In genomic region chr7:30811757-30812290, GRCm38 (mm10) we compare ENCODE assay signal across 17 mouse cellular contexts. TPM values are rescaled to one million over a fixed set of nuclear protein-coding genes. Genes with fewer than 3 reads are reported as not detected.
DNase-seq lines count a peak whose midpoint lies in the region; ATAC-seq and TF ChIP-seq lines count a peak whose summit lies in the region.
"Had no signal": no experiment of that assay in that cellular context is flagged by ENCODE, and none has a peak within 500 bp of the region (broad histone marks: within the 10 kb centered on the region; RNA-seq: fewer than 3 reads in every experiment).

No protein-coding gene starts in this region.

- TF ChIP-seq CTCF in spleen, adult 2 months (IDR thresholded peaks at IDR 0.05; ENCODE audit: extremely low read depth, insufficient read depth, insufficient read length, insufficient replicate concordance), result no peak

- WGBS in spleen, adult 2 months, result 19% methylated on average over 9 of the region's 9 CpGs
- WGBS in liver, embryonic 16.5 days (ENCODE audit: insufficient replicate concordance), result 5% methylated on average over 9 of the region's 9 CpGs
- WGBS in stomach, embryonic 16.5 days, result 36% methylated on average over 9 of the region's 9 CpGs

- 0 out of 2 replicates have a peak overlapping the region, but pooled peaks have one; percentile 4 for H3K27ac ChIP-seq in spleen, adult 2 months (ENCODE audit: insufficient read depth, low read length)
- peak overlapping the region; percentile 82 for H3K27ac ChIP-seq in liver, embryonic 16.5 days (ENCODE audit: low read length)
- peak overlapping the region; percentile 79 for H3K27ac ChIP-seq in stomach, embryonic 16.5 days (ENCODE audit: low read length)
- H3K27ac ChIP-seq: embryonic facial prominence, embryonic 13.5 days had no signal

- peak; percentile 52; the same call in 1 of the 2 replicates for ATAC-seq in liver, embryonic 16.5 days (ENCODE audit: low read depth)
- peak; percentile 37; the same call in 1 of the 2 replicates for ATAC-seq in stomach, embryonic 16.5 days (ENCODE audit: insufficient read depth, low FRiP score)
- ATAC-seq in CD4-positive, CD25-positive, alpha-beta regulatory T cell, adult 4 months, result no peak

- H3K36me3 ChIP-seq in spleen, adult 2 months (ENCODE audit: control insufficient read depth, insufficient read depth, low read length), result no peaks in the 10 kb centered on the region
- H3K36me3 ChIP-seq in liver, embryonic 16.5 days (ENCODE audit: control insufficient read depth, insufficient read depth), result no peaks in the 10 kb centered on the region
- H3K36me3 ChIP-seq in stomach, embryonic 16.5 days (ENCODE audit: control insufficient read depth, insufficient read depth, low read length), result no peaks in the 10 kb centered on the region
- H3K36me3 ChIP-seq: embryonic facial prominence, embryonic 13.5 days; heart, embryonic 12.5 days had no signal

- no peak overlapping the region for H3K9ac ChIP-seq in liver, embryonic 16.5 days (ENCODE audit: low read depth, low read length)
- no peak overlapping the region; the same call in 1 of the 2 replicates for H3K9ac ChIP-seq in stomach, embryonic 16.5 days (ENCODE audit: low read length)
- H3K9ac ChIP-seq: embryonic facial prominence, embryonic 13.5 days; heart, embryonic 12.5 days had no signal

- TF ChIP-seq POLR2A in spleen, adult 2 months (IDR thresholded peaks at IDR 0.05; ENCODE audit: low read depth, low read length), result no peak

- H3K27me3 ChIP-seq in spleen, adult 2 months (ENCODE audit: control insufficient read depth, insufficient read depth, low read length), result no peaks in the 10 kb centered on the region
- no peaks in the 10 kb centered on the region for H3K27me3 ChIP-seq in liver, embryonic 16.5 days (ENCODE audit: control insufficient read depth, insufficient read depth, low read depth, low read length)
- no peaks in the 10 kb centered on the region for H3K27me3 ChIP-seq in stomach, embryonic 16.5 days (ENCODE audit: control insufficient read depth, insufficient read depth, low read length)
- H3K27me3 ChIP-seq: embryonic facial prominence, embryonic 13.5 days; heart, embryonic 12.5 days had no signal

- no peaks in the 10 kb centered on the region for H3K9me3 ChIP-seq in liver, embryonic 16.5 days (replicated peaks; ENCODE audit: control insufficient read depth, low read length)
- H3K9me3 ChIP-seq in stomach, embryonic 16.5 days (replicated peaks; ENCODE audit: control insufficient read depth, low read length), result no peaks in the 10 kb centered on the region
- H3K9me3 ChIP-seq: embryonic facial prominence, embryonic 13.5 days had no signal

- no peak overlapping the region for H3K4me3 ChIP-seq in spleen, adult 2 months (ENCODE audit: extremely low read depth, insufficient read depth, insufficient read length)
- no peak overlapping the region for H3K4me3 ChIP-seq in liver, embryonic 16.5 days (ENCODE audit: low read depth, low read length)
- H3K4me3 ChIP-seq in stomach, embryonic 16.5 days (replicated peaks; ENCODE audit: low read length), result no peak overlapping the region
- H3K4me3 ChIP-seq: embryonic facial prominence, embryonic 13.5 days; heart, embryonic 12.5 days had no signal

- peaks cover 5% of the 10 kb centered on the region; the same call in 1 of the 2 replicates for H3K4me1 ChIP-seq in spleen, adult 2 months (ENCODE audit: control insufficient read depth, insufficient read depth, insufficient read length)
- H3K4me1 ChIP-seq in liver, embryonic 16.5 days (ENCODE audit: control insufficient read depth, low read depth, low read length), result peaks cover 5% of the 10 kb centered on the region; the same call in 1 of the 2 replicates
- H3K4me1 ChIP-seq in stomach, embryonic 16.5 days (ENCODE audit: control insufficient read depth, insufficient read depth, low read length), result peaks cover 12% of the 10 kb centered on the region

- DNase-seq in adrenal gland, postnatal 10 days, result peak; percentile 28
- no peak for DNase-seq in adrenal gland, adult 2 months
- DNase-seq in spleen, adult 2 months (ENCODE audit: low read depth in 1 of 2, low spot score in 2 of 2), result no peak
- no peak for DNase-seq in spleen, adult 18-20 months
- no peak for DNase-seq in cerebellum, adult 9-11 months
- DNase-seq: adrenal gland, adult 8-10 months; cerebellum, adult 8-10 months; right cerebral cortex, postnatal 14 days; thymus, postnatal 4 days had no signal

- H3K4me2 ChIP-seq in liver, embryonic 16.5 days (ENCODE audit: low read depth, low read length), result peak overlapping the region; percentile 25; the same call in 1 of the 2 replicates
- H3K4me2 ChIP-seq in stomach, embryonic 16.5 days (ENCODE audit: low read depth, low read length), result no peak overlapping the region
- H3K4me2 ChIP-seq: embryonic facial prominence, embryonic 13.5 days; heart, embryonic 12.5 days had no signal

RNA-seq across cellular contexts. Expression of gene Ffar2, which starts 11.8 kb away (rescaled TPM):
- 1 to 10 TPM in 1 of 2 experiments, under 1 TPM in 1; 0.94 to 1.7 TPM for total RNA-seq in adrenal gland, postnatal 10 days (2021)
- total RNA-seq in adrenal gland, adult 2 months (2021), result 1 to 10 TPM; 1.5 to 8.9 TPM
- polyA plus RNA-seq in adrenal gland, adult 2 months (2012; rRNA removed), result 5.7 and 16.5 TPM in 2 replicates
- 19.2 and 38.6 TPM in 2 replicates for polyA plus RNA-seq in spleen, adult 2 months (2012; rRNA removed)
- 0.90 and 1.1 TPM in 2 replicates for polyA plus RNA-seq in liver, embryonic 16.5 days (2015; fragmentation: Nextera tagmentation; extraction: Ambion mirVana)
- 8.2 and 11.6 TPM in 2 replicates for polyA plus RNA-seq in stomach, embryonic 16.5 days (2015; fragmentation: Nextera tagmentation; extraction: Ambion mirVana)
- 1 to 10 TPM in 1 of 2 experiments, under 1 TPM in 1; 0.70 to 1.4 TPM for polyA plus RNA-seq in CD4-positive, CD25-positive, alpha-beta regulatory T cell, adult 4 months (2017; shearing (Covaris generic))
- total RNA-seq: layer of hippocampus, postnatal 36 days had no signal
- polyA plus RNA-seq: embryonic facial prominence, embryonic 13.5 days; heart, embryonic 12.5 days; neural tube, embryonic 11.5 days had no signal

RNA-seq across cellular contexts. Expression of gene Krtdap, which starts 24.1 kb away (rescaled TPM):
- 1 to 10 TPM; 1.5 to 1.6 TPM for total RNA-seq in adrenal gland, postnatal 10 days (2021)
- not detected for total RNA-seq in adrenal gland, adult 2 months (2021)
- not detected in 2 replicates for polyA plus RNA-seq in adrenal gland, adult 2 months (2012; rRNA removed)
- polyA plus RNA-seq in spleen, adult 2 months (2012; rRNA removed), result not detected in 2 replicates
- 0.22 TPM in 1 of 2 replicates, not detected in the other for polyA plus RNA-seq in liver, embryonic 16.5 days (2015; fragmentation: Nextera tagmentation; extraction: Ambion mirVana)
- 767 and 1,136 TPM in 2 replicates for polyA plus RNA-seq in stomach, embryonic 16.5 days (2015; fragmentation: Nextera tagmentation; extraction: Ambion mirVana)
- polyA plus RNA-seq in CD4-positive, CD25-positive, alpha-beta regulatory T cell, adult 4 months (2017; shearing (Covaris generic)), result not detected
- total RNA-seq: adrenal gland, adult 8-10 months; layer of hippocampus, postnatal 36 days had no signal
- polyA plus RNA-seq: heart, embryonic 12.5 days; neural tube, embryonic 11.5 days had no signal

RNA-seq across cellular contexts. Expression of gene Ffar3, which starts 44.2 kb away (rescaled TPM):
- under 1 TPM; 0.27 to 0.88 TPM for total RNA-seq in adrenal gland, postnatal 10 days (2021)
- total RNA-seq in adrenal gland, adult 2 months (2021), result under 1 TPM; 0.26 to 0.59 TPM
- 0.30 and 1.1 TPM in 2 replicates for polyA plus RNA-seq in adrenal gland, adult 2 months (2012; rRNA removed)
- polyA plus RNA-seq in spleen, adult 2 months (2012; rRNA removed), result 0.59 and 0.84 TPM in 2 replicates
- not detected in 2 replicates for polyA plus RNA-seq in liver, embryonic 16.5 days (2015; fragmentation: Nextera tagmentation; extraction: Ambion mirVana)
- 0.44 and 0.47 TPM in 2 replicates for polyA plus RNA-seq in stomach, embryonic 16.5 days (2015; fragmentation: Nextera tagmentation; extraction: Ambion mirVana)
- polyA plus RNA-seq in CD4-positive, CD25-positive, alpha-beta regulatory T cell, adult 4 months (2017; shearing (Covaris generic)), result not detected
- total RNA-seq: layer of hippocampus, postnatal 36 days had no signal
- polyA plus RNA-seq: embryonic facial prominence, embryonic 13.5 days; heart, embryonic 12.5 days; lung, embryonic 16.5 days; neural tube, embryonic 11.5 days had no signal

RNA-seq across cellular contexts. Expression of gene Dmkn, which starts 48.3 kb away (rescaled TPM):
- 1 to 10 TPM; 2.6 to 3.9 TPM for total RNA-seq in adrenal gland, postnatal 10 days (2021)
- 1 to 10 TPM; 3.9 to 5.9 TPM for total RNA-seq in adrenal gland, adult 2 months (2021)
- 3.5 and 7.6 TPM in 2 replicates for polyA plus RNA-seq in adrenal gland, adult 2 months (2012; rRNA removed)
- polyA plus RNA-seq in spleen, adult 2 months (2012; rRNA removed), result 1.1 and 1.5 TPM in 2 replicates
- polyA plus RNA-seq in liver, embryonic 16.5 days (2015; fragmentation: Nextera tagmentation; extraction: Ambion mirVana), result 0.36 and 0.40 TPM in 2 replicates
- 391 and 628 TPM in 2 replicates for polyA plus RNA-seq in stomach, embryonic 16.5 days (2015; fragmentation: Nextera tagmentation; extraction: Ambion mirVana)
- polyA plus RNA-seq in CD4-positive, CD25-positive, alpha-beta regulatory T cell, adult 4 months (2017; shearing (Covaris generic)), result under 1 TPM in 1 of 2 experiments, not detected in 1; 0.16 TPM
- polyA plus RNA-seq: neural tube, embryonic 11.5 days had no signal

RNA-seq across cellular contexts. Expression of gene Ffar1, which starts 49.5 kb away (rescaled TPM):
- under 1 TPM; 0.09 to 0.12 TPM for total RNA-seq in adrenal gland, postnatal 10 days (2021)
- not detected for total RNA-seq in adrenal gland, adult 2 months (2021)
- polyA plus RNA-seq in adrenal gland, adult 2 months (2012; rRNA removed), result not detected in 2 replicates
- polyA plus RNA-seq in spleen, adult 2 months (2012; rRNA removed), result 17.0 and 20.1 TPM in 2 replicates
- polyA plus RNA-seq in liver, embryonic 16.5 days (2015; fragmentation: Nextera tagmentation; extraction: Ambion mirVana), result not detected in 2 replicates
- polyA plus RNA-seq in stomach, embryonic 16.5 days (2015; fragmentation: Nextera tagmentation; extraction: Ambion mirVana), result 0.17 TPM in 2 replicates
- under 1 TPM in 1 of 2 experiments, not detected in 1; 0.14 TPM for polyA plus RNA-seq in CD4-positive, CD25-positive, alpha-beta regulatory T cell, adult 4 months (2017; shearing (Covaris generic))
- total RNA-seq: adrenal gland, adult 8-10 months; layer of hippocampus, postnatal 36 days had no signal
- polyA plus RNA-seq: embryonic facial prominence, embryonic 13.5 days; heart, embryonic 12.5 days; lung, embryonic 16.5 days; neural tube, embryonic 11.5 days had no signal

Comparison
In these comparisons a context has a peak if more than half of its experiments do, and no peak if none do; other contexts are left out.
1. H3K27ac ChIP-seq: peak in every context shown above with its lines; median percentile 82 in liver, embryonic 16.5 days; 79 in stomach, embryonic 16.5 days; 4 in spleen, adult 2 months.
2. RNA of gene Krtdap, which starts 24.1 kb away (polyA plus RNA-seq): 767 to 1,136 TPM in stomach, embryonic 16.5 days; 0.22 TPM in liver, embryonic 16.5 days, not detected in adrenal gland, adult 2 months, not detected in spleen, adult 2 months and not detected in CD4-positive, CD25-positive, alpha-beta regulatory T cell, adult 4 months; every median in the first group is over 100 times any median in the second.